Mouse (Mus musculus): ENCODE results near the gene Phf5a. TPM values are rescaled to one million over a fixed set of nuclear protein-coding genes. Genes with fewer than 3 reads are reported as not detected.

Phf5a gene
- polyA plus RNA-seq, 1 experiment from 2014 or later = 122 TPM

GRCm38 (mm10) chr15:81852411-81853000 lies 19.2 kb downstream of the Phf5a start:
- WGBS = 83% methylated on average over 9 of the region's 9 CpGs
- Histone ChIP-seq H3K36me3 (ENCODE audit: control insufficient read depth, insufficient read depth, low read length) (peaks cover 21% of the 10 kb centered on the region), H3K9ac (ENCODE audit: low read depth, low read length) (no peak overlapping the region)

GRCm38 (mm10) chr15:81851375-81851774 lies 20.3 kb downstream of the Phf5a start:
- 95% methylated on average over 15 of the region's 15 CpGs for WGBS
- H3K4me3 ChIP-seq (ENCODE audit: low read length) = no peak overlapping the region
- no peaks in the 10 kb centered on the region for H3K9me3 ChIP-seq (ENCODE audit: control insufficient read depth, low read length)
- peaks cover 21% of the 10 kb centered on the region for H3K36me3 ChIP-seq (ENCODE audit: control insufficient read depth, insufficient read depth, low read length)
- H3K27ac ChIP-seq (ENCODE audit: low read length) = no peak overlapping the region
- ATAC-seq = no peak
- H3K27me3 ChIP-seq (replicated peaks; ENCODE audit: control insufficient read depth, insufficient read depth, low read length) = no peaks in the 10 kb centered on the region
- H3K9ac ChIP-seq (ENCODE audit: low read depth, low read length) = no peak overlapping the region
- peaks cover 15% of the 10 kb centered on the region for H3K4me1 ChIP-seq (ENCODE audit: control insufficient read depth, insufficient read depth, low read length)
- no peak overlapping the region for H3K4me2 ChIP-seq (ENCODE audit: low read depth, low read length)

More at GRCm38 (mm10) chr15:81852411-81853000, 19.2 kb downstream of the Phf5a start:
- peaks cover 15% of the 10 kb centered on the region for H3K4me1 ChIP-seq (ENCODE audit: control insufficient read depth, insufficient read depth, low read length)
- no peak overlapping the region for H3K4me3 ChIP-seq (ENCODE audit: low read length)
- H3K27me3 ChIP-seq (replicated peaks; ENCODE audit: control insufficient read depth, insufficient read depth, low read length) = no peaks in the 10 kb centered on the region
- no peak overlapping the region for H3K4me2 ChIP-seq (ENCODE audit: low read depth, low read length)
- no peaks in the 10 kb centered on the region for H3K9me3 ChIP-seq (ENCODE audit: control insufficient read depth, low read length)
- H3K27ac ChIP-seq (ENCODE audit: low read length) = no peak overlapping the region
- ATAC-seq = no peak

GRCm38 (mm10) chr15:81850718-81851117 lies 21.0 kb downstream of the Phf5a start:
- H3K4me3 ChIP-seq (ENCODE audit: low read length) = no peak overlapping the region
- ATAC-seq = no peak
- 83% methylated on average over 14 of the region's 14 CpGs for WGBS
- H3K4me2 ChIP-seq (ENCODE audit: low read depth, low read length) = no peak overlapping the region
- no peaks in the 10 kb centered on the region for H3K9me3 ChIP-seq (ENCODE audit: control insufficient read depth, low read length)
- no peaks in the 10 kb centered on the region for H3K27me3 ChIP-seq (replicated peaks; ENCODE audit: control insufficient read depth, insufficient read depth, low read length)
- peaks cover 14% of the 10 kb centered on the region for H3K4me1 ChIP-seq (ENCODE audit: control insufficient read depth, insufficient read depth, low read length)
- no peak overlapping the region for H3K9ac ChIP-seq (ENCODE audit: low read depth, low read length)
- H3K27ac ChIP-seq (ENCODE audit: low read length) = no peak overlapping the region
- peaks cover 21% of the 10 kb centered on the region for H3K36me3 ChIP-seq (ENCODE audit: control insufficient read depth, insufficient read depth, low read length)

- Histone ChIP-seq H3K36me3 (ENCODE audit: control insufficient read depth, insufficient read depth, low read length) (peaks cover 21% of the 10 kb centered on the region), H3K27ac (ENCODE audit: low read length) (no peak overlapping the region), H3K9me3 (ENCODE audit: control insufficient read depth, low read length) (no peaks in the 10 kb centered on the region), H3K4me1 (ENCODE audit: control insufficient read depth, insufficient read depth, low read length) (peaks cover 8% of the 10 kb centered on the region; the same call in 1 of the 2 replicates), H3K9ac (ENCODE audit: low read depth, low read length) (no peak overlapping the region), H3K27me3 (replicated peaks; ENCODE audit: control insufficient read depth, insufficient read depth, low read length) (no peaks in the 10 kb centered on the region), H3K4me2 (ENCODE audit: low read depth, low read length) (no peak overlapping the region), H3K4me3 (ENCODE audit: low read length) (no peak overlapping the region)
- no peak for ATAC-seq
- WGBS = 86% methylated on average over 9 of the region's 9 CpGs
Observed at GRCm38 (mm10) chr15:81849104-81849503, 22.6 kb downstream of the Phf5a start.

GRCm38 (mm10) chr15:81848301-81848700 lies 23.4 kb downstream of the Phf5a start:
- Histone ChIP-seq H3K27ac (ENCODE audit: low read length) (no peak overlapping the region), H3K9me3 (ENCODE audit: control insufficient read depth, low read length) (no peaks in the 10 kb centered on the region), H3K36me3 (ENCODE audit: control insufficient read depth, insufficient read depth, low read length) (peaks cover 21% of the 10 kb centered on the region), H3K27me3 (replicated peaks; ENCODE audit: control insufficient read depth, insufficient read depth, low read length) (no peaks in the 10 kb centered on the region), H3K4me2 (ENCODE audit: low read depth, low read length) (no peak overlapping the region), H3K9ac (ENCODE audit: low read depth, low read length) (no peak overlapping the region), H3K4me3 (ENCODE audit: low read length) (no peak overlapping the region), H3K4me1 (ENCODE audit: control insufficient read depth, insufficient read depth, low read length) (peaks cover 3% of the 10 kb centered on the region; the same call in 1 of the 2 replicates)
- 37% methylated on average over 7 of the region's 7 CpGs for WGBS
- no peak for ATAC-seq

- Histone ChIP-seq H3K4me1 (ENCODE audit: control insufficient read depth, insufficient read depth, low read length) (peaks cover under 1% of the 10 kb centered on the region; the same call in 1 of the 2 replicates), H3K4me2 (ENCODE audit: low read depth, low read length) (no peak overlapping the region), H3K9me3 (ENCODE audit: control insufficient read depth, low read length) (no peaks in the 10 kb centered on the region), H3K27ac (ENCODE audit: low read length) (no peak overlapping the region), H3K9ac (ENCODE audit: low read depth, low read length) (no peak overlapping the region), H3K4me3 (ENCODE audit: low read length) (no peak overlapping the region), H3K27me3 (replicated peaks; ENCODE audit: control insufficient read depth, insufficient read depth, low read length) (no peaks in the 10 kb centered on the region), H3K36me3 (ENCODE audit: control insufficient read depth, insufficient read depth, low read length) (peaks cover 18% of the 10 kb centered on the region)
- WGBS = 84% methylated on average over 5 of the region's 5 CpGs
- ATAC-seq = no peak
Observed at GRCm38 (mm10) chr15:81847861-81848260, 23.9 kb downstream of the Phf5a start.

- Histone ChIP-seq H3K9ac (ENCODE audit: low read depth, low read length) (no peak overlapping the region), H3K27me3 (replicated peaks; ENCODE audit: control insufficient read depth, insufficient read depth, low read length) (no peaks in the 10 kb centered on the region), H3K4me1 (ENCODE audit: control insufficient read depth, insufficient read depth, low read length) (no peaks in the 10 kb centered on the region; the same call in 1 of the 2 replicates), H3K27ac (ENCODE audit: low read length) (no peak overlapping the region), H3K4me3 (ENCODE audit: low read length) (no peak overlapping the region), H3K9me3 (ENCODE audit: control insufficient read depth, low read length) (no peaks in the 10 kb centered on the region), H3K36me3 (ENCODE audit: control insufficient read depth, insufficient read depth, low read length) (peaks cover 13% of the 10 kb centered on the region), H3K4me2 (ENCODE audit: low read depth, low read length) (no peak overlapping the region)
- WGBS = 91% methylated on average over 4 of the region's 4 CpGs
- ATAC-seq = no peak
Observed at GRCm38 (mm10) chr15:81847161-81847560, 24.6 kb downstream of the Phf5a start.

GRCm38 (mm10) chr15:81846755-81847154 lies 25.0 kb downstream of the Phf5a start:
- H3K4me2 ChIP-seq (ENCODE audit: low read depth, low read length) = no peak overlapping the region
- no peak overlapping the region for H3K9ac ChIP-seq (ENCODE audit: low read depth, low read length)
- H3K27me3 ChIP-seq (replicated peaks; ENCODE audit: control insufficient read depth, insufficient read depth, low read length) = no peaks in the 10 kb centered on the region
- H3K36me3 ChIP-seq (ENCODE audit: control insufficient read depth, insufficient read depth, low read length) = peaks cover 13% of the 10 kb centered on the region
- no peak for ATAC-seq
- H3K4me1 ChIP-seq (ENCODE audit: control insufficient read depth, insufficient read depth, low read length) = no peaks in the 10 kb centered on the region; the same call in 1 of the 2 replicates
- 86% methylated on average over 9 of the region's 9 CpGs for WGBS
- H3K4me3 ChIP-seq (ENCODE audit: low read length) = no peak overlapping the region
- H3K9me3 ChIP-seq (ENCODE audit: control insufficient read depth, low read length) = no peaks in the 10 kb centered on the region
- no peak overlapping the region for H3K27ac ChIP-seq (ENCODE audit: low read length)

- 28% methylated on average over 4 of the region's 4 CpGs for WGBS
- ATAC-seq = peak; percentile 93
- H3K27ac ChIP-seq (ENCODE audit: low read length) = peak overlapping the region; percentile 49
Observed at GRCm38 (mm10) chr15:81845724-81846123, 26.0 kb downstream of the Phf5a start.

More at GRCm38 (mm10) chr15:81845724-81846123, 26.0 kb downstream of the Phf5a start:
- Histone ChIP-seq H3K4me2 (ENCODE audit: low read depth, low read length) (no peak overlapping the region), H3K4me1 (ENCODE audit: control insufficient read depth, insufficient read depth, low read length) (no peaks in the 10 kb centered on the region; the same call in 1 of the 2 replicates), H3K4me3 (ENCODE audit: low read length) (no peak overlapping the region), H3K36me3 (ENCODE audit: control insufficient read depth, insufficient read depth, low read length) (peaks cover 5% of the 10 kb centered on the region; the same call in 1 of the 2 replicates), H3K9ac (ENCODE audit: low read depth, low read length) (no peak overlapping the region), H3K9me3 (ENCODE audit: control insufficient read depth, low read length) (no peaks in the 10 kb centered on the region), H3K27me3 (replicated peaks; ENCODE audit: control insufficient read depth, insufficient read depth, low read length) (no peaks in the 10 kb centered on the region)

Measured in intestine, embryonic 16.5 days (tissue).